Mouse (Mus musculus) ovary, postnatal 36 days (tissue): ENCODE measurements around the gene Stx6.
"Not testable (repeated sequence)": the region's sequence is repeated elsewhere in the genome, so short reads cannot be mapped to it uniquely, and the experiment has no call there.

ENCODE experiments used
- DNase-seq: peaks from one replicate; pipeline ENCODE4 v3.0.0; 2022; ENCODE audit warnings: low spot score, mixed read lengths

Stx6 gene

GRCm38 (mm10) chr1:155167453-155167852 lies 8.9 kb downstream of the Stx6 start:
- no peak for DNase-seq

DNA sequence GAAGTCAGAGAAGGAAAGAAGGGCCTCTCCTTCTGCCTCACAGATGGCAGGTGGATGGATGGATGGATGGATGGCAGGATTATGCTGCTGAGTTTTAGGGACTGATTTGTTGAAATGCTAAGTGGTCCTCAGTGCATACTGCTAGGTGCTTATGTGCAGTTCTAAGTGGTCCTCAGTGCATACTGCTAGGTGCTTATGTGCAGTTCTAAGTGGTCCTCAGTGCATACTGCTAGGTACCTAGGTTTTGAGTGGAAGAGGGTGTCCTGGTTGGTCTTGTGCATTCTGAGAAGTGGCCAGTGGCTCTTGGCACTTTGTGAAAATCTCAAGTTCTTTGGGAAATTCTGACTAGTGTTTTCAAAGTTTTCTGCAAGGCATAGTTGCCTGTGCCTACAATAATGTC lies 11.4 kb downstream of the Stx6 start:
- no peak for DNase-seq

GRCm38 (mm10) chr1:155172895-155173643 lies 14.6 kb downstream of the Stx6 start:
- no peak for DNase-seq

DNA sequence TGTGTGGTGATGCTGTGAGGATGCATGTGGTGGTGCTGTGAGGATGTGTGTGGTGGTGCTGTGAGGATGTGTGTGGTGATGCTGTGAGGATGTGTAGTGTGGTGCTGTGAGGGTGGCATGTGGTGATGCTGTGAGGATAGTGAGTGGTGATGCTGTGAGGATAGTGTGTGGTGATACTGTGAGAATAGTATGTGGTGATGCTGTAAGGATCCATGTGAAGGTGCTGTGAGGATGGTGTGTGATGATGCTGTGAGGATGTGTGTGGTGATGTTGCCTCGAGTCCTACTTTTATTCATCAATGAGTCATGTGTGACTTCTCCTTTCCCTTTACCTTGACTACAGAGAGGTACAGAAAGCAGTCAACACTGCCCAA lies 15.1 kb downstream of the Stx6 start:
- DNase-seq: not testable (repeated sequence)

DNA sequence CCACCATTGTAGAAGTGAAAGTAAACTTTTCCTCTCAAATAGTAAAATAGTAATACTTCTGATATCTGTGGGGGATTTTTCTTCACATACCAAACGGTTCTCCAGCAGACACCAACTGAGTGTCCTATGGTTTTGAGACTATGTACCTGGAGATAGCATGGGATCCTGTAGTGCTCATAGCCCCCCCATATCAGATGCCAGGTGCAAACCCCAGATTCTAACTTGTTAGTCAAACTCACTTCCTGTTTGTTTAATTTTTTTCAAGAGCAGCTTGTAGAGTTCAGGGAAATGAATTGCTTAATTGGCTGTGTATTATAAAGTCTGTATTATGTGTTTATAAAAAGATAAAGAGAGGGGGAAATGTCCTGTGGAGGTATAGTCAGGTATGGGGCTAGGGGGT lies 15.9 kb downstream of the Stx6 start:
- no peak for DNase-seq

DNA sequence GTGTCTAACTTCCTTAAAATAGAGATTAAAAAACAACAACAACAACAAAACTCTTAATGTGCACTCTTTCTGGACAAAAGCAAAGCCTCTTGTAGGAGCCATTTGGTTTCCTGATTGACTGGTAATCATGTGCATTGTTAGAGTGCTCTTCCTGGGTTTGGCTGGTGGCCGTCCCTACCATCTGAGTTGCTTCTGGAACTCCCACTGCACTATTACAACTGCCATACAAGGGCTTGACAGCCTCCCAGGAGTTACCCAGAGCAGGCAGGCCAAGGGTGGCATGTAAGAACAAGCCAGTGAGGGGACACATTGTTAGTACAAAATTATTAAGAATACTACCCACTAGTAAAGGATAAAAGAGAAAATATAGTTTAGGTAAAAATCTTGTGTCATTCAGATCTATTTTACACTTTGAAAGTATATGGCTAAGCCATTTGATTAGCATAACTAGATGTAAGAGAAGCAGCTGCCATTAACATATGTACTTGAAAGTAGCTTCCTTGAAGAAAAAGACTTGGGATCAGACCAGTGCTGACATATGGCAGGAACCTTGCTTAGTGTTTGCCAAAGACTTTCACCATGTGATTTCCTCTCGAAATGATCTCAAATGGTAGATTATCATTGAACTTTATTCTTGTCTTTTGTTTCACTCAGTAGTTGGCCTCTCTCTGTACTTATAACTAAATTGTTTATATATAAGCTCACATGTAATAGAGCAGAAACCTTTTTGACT lies 19.8 kb downstream of the Stx6 start:
- no peak for DNase-seq

DNA sequence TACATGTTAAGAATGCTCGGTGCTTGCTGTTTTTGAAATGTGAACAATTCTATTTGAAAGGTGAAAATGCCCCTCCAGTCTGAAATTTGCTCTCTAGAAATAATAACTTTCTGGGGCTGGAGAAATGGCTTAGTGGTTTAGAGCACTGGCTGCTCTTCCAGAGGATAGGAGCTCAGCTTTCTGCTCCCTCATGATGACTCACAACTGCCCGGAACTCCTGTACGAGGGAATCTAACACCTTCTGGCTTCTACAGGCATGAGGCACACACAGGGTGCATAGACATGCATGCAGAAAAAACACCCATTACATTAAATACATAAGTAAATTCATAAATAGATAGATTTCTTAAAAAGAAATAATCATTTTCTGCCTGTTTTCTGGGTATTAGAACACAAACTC lies 25.7 kb downstream of the Stx6 start:
- DNase-seq: no peak

DNA sequence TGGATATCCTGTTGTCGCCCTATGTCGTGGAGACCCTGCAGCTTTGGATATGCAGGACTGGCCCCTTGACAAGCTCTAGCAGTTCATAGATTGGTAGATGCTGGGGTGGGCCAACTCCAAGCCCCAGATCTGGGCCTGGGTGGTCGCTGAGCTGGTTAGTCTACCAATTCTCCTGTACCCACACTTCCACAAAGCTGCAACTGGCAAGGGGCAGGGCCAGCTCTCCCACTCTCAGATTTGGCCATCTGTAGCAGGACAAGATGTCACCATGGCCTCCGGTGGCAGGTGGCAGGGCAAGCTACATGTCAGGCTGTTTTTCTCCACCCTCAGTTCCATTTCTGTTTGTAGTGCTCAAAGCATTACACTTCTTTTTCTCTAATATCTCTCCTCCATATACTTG lies 30.1 kb downstream of the Stx6 start:
- DNase-seq: no peak

DNA sequence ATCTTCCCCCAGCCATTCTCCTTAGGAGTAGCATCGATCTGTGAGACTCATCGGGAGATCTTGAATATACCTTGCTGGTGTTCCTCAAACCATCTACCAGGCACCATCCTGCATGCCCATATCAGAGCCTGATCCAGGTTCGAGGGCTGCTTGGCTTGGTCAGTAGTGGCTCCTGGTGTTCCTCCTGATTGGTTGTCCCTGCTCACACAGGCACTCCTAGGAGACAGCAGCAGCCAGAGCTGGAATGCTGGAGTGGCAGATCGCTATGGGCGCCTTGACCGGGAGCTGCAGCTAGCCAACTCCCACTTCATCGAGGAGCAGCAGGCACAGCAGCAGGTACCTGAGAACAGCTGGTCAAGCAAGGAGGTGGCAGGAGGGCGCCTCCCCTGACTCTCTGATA lies 32.7 kb downstream of the Stx6 start:
- no peak for DNase-seq

- DNase-seq: peak; percentile 63
These were observed 33.2 kb downstream of the Stx6 start for GRCm38 (mm10) chr1:155191671-155192070.

GRCm38 (mm10) chr1:155192805-155193368 lies 34.4 kb downstream of the Stx6 start:
- DNase-seq: no peak

DNA sequence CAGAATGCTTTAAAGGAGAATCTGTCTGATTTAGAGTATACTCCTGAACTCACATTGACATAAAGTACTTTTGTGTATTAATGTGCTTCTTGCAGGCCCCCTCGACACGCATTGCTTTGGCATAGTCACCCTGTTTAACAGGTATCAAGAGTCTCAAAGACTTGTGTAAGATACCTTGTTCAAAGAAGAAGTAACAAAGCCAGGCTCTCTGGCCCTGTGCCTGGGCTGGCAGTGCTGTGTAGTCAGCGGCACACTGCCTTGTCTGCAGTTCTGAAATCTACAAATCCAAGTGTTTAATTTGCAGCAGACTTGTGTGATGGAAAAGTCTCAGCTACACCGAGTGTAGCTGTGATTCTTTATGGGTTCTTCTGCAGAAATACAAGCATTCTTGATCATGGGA lies 38.2 kb downstream of the Stx6 start:
- no peak for DNase-seq

DNA sequence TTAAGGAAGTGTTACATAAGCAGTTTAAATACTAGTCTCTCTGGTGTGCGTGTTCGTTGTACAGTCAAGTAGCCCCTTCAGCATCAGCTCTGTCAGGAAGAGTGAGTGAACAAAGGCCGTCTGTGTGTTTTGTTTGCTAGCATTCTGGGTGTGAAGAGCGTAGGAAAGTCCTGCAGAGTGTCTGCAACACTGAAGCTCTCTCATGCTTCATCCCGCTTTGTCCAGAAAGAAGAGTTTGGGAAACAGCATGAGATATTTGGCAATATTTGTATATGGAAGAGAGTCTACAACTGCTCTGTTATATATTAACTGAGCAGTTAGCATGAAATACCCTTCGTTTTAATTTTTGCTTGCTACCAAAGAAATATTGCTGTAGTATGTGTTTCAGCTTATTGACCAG lies 41.0 kb downstream of the Stx6 start:
- DNase-seq: no peak

DNA sequence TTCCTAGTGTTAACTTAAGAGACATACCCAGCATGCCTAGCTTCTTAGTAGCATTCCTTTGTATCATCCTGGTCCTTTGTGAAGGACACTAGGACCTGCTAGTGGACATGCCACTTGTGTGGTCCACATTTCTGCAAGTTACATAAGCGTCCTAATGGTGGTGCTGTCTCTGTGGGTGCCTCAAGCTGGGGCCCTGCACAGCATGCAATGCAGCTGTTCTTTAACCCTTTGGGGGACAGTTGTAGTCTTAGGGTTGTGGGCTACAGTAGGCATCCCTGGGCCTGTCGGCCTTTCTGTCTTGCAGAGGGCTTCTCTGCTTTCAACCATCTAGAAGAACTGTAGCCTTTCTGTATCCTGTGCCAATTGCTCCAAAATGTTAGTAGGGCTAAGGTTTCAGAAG lies 42.5 kb downstream of the Stx6 start:
- DNase-seq: no peak

GRCm38 (mm10) chr1:155201373-155201879 lies 42.9 kb downstream of the Stx6 start:
- DNase-seq: no peak

GRCm38 (mm10) chr1:155201914-155202313 lies 43.4 kb downstream of the Stx6 start:
- no peak for DNase-seq

DNA sequence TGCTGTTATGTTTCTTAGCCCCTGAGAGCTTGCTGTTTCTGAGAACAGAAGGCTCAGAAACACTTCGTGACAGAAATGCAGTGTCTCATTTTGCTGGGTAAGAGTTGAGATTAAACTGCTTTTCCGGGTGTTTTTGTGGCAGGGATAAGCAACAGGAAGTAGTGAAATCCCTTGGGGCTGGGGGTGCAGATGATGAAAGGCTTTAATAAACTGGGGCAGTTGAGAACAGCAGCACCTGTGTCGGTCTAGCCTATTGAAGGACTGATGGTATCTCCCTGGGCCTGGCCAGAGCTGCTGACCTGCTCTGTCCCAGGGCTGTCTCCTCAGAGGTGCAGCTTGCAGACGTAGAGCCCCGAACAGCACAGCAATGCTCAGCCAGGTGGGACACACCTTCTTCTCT lies 44.0 kb downstream of the Stx6 start:
- no peak for DNase-seq

DNA sequence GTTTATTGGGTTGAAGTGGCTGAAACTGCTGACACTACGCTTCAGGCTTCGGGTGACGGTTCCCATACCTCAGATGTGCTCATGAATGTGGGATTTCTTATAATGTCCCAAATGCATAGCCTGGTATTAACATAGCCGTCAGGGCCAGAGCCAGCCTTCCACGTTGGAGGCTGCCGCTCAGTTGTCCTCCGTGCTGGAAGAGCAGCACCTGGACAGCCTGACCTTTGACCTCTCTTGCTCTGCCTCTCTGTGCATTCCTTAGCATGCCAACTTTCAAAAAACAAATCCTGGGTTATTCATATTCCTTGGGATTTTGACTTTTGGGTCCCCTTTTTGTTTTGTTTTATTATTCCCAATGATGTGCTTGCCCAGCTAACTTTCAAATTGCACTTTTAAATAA lies 44.6 kb downstream of the Stx6 start:
- DNase-seq: no peak

DNA sequence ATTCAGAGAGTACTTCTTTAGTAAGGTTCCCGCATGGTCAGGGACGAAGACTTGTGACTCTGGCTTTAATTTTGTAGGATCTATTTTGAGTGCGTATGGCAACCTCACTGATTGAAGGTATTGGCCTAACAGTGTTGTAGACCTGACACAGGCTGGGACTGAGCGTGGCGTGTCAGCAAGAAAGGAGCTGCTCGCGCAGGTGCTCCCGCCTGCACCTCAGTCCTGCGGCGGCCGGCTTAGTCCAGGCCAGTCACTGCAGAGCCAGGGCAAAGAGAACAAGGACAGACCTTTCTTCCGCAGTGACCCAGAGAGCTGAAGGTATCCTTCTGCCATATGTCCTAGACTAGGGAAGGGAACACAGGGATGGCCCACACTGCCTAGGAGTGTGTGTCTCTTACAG lies 45.4 kb downstream of the Stx6 start:
- DNase-seq: no peak

DNA sequence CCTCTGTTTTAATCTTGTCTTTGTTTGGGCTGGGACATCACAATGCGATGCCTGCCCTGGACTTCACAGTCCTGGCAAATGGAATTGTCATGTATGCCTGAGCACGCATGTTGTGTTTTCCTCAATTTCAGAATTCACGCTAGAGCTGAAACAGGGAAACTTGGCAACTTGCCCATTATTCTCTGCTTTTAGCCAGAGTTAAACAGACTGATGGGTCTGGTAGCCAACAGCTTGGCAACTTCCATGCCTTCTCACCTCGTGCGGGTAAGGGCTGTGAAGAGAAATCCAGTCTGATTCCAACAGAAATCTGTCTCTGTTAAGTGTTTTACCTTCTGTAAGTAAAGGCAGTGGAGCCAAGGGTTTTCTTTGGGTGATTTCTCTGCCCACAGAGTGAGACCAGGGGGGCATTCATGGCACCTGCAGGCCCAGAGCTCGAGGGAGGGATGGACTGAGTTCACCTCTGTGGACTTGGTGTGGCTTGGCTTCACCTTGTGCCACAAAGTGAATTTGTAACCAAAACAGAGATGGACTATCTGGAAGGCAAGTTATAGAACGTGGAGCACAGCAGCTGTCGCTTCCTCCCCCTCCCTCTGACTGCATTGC lies 46.1 kb downstream of the Stx6 start:
- no peak for DNase-seq

DNA sequence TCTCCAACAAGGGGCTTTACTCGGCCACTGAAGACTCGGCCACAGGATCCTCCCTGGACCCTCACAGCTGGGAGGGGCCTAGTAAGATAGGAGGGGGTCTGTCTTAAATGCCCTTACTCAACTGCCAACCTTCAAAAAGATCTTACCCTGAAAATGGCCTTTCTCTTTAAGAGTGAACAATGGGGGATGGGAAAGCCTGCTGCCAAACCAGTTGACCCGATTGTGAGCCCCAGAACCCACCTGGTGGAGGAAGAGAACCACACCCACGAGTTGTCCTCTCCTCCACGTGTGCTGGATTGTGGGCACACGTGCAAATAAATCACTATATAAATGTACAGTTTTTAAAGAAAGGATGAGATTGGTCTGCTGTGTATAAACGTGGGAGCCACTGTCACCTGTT lies 46.8 kb downstream of the Stx6 start:
- no peak for DNase-seq

DNA sequence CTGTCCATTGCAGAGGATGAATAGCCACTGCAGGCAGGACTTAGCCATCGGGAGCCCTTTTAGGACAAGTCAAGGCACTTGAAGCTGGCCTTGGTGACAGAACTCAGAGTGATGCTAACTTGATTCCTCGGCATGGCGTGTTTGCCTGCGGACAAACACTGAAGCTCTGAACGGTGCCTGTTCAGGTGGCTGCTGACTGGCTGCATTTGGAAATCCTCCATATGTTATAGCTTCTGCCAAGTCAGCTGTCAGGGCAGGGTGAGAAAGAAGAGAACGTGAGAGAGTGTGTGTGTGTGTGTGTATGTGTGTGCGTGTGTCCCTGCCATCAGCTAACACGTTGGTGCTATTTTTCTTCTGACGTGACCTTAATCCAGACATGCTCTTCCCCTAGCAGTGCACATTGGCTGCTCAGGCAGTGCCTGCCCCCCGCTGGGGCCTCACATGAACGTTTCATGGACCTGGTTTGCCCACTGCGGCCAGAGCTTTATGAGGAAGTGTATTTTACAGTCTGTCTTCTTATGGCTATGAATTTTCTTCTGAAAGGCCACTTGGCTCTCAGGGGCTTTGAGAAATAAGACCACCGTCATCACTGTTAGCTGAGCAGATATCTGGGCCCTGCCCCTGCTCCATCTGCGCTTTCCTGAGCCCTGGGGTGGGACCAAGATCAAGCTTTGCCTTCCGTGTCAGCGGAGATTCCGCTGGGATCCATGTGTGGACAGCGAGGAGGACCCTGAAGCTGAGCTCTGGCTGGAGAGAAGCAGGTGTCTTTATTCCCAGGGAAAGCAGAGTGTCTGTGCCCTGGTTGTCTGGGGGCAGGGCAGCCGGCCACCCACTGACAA lies 47.5 kb downstream of the Stx6 start:
- no peak for DNase-seq
